Mouse (Mus musculus): ENCODE measurements at regions not wholly inside any gene's neighbourhood (a gene's known extent, or its start where the extent isn't known, plus 50 kb on each side); places are given as distances from the start of the nearest gene placed in this dataset.

DNA sequence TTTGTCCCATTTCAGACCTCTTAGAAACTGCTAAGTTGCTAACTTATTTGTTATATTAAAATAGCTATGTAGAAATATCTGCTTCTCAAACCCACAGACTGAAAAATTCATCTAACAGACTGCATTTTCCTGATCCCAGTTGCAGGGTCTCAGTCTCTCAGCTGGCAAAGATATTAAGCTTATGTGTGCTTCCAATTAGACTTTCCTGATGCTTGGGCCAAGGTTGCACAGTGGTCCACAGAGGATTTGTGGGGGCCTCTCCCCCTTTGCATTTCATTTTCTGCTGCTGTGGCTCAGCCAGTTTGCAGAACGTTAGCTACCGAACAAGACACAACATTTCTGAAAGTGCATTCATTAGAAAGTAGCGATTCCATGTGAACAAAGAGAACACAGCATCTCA lies 457.4 kb downstream of the Plcl1 start:
- Histone ChIP-seq H3K9me3 (replicated peaks) (no peaks in the 10 kb centered on the region), H3K4me1 (no peaks in the 10 kb centered on the region), H3K27me3 (ENCODE audit: low read depth, poor library complexity, severe bottlenecking) (no peaks in the 10 kb centered on the region), H3K4me3 (no peak overlapping the region), H3K27ac (replicated peaks) (no peak overlapping the region), H3K36me3 (no peaks in the 10 kb centered on the region)
- no peak for DNase-seq (ENCODE audit: low spot score)
- 82% methylated on average over 3 of the region's 3 CpGs for WGBS

DNA sequence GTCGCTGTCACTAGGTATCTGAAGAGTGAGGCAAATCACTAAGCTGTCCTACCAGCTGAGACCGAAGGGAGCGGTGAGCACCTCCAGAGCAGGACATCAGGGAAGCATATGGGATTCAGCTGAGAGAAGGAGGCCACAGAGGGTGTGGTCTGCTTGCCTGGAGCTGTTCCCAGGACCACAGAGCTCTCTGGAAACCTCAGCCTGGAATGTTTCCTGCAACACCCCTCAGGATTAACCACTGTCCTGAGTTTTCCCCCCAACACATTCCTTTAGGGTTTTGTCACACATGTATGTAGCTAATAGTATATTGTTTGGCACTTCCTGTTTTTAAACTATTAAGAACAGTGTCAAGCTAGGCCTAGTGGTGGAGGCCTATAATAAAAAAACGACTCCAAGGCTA lies 459.6 kb downstream of the Plcl1 start:
- no peaks in the 10 kb centered on the region for H3K27me3 ChIP-seq (ENCODE audit: low read depth, poor library complexity, severe bottlenecking)
- H3K9me3 ChIP-seq (replicated peaks) = no peaks in the 10 kb centered on the region
- 81% methylated on average over 4 of the region's 4 CpGs for WGBS
- no peak overlapping the region for H3K27ac ChIP-seq (replicated peaks)
- H3K4me1 ChIP-seq = no peaks in the 10 kb centered on the region
- no peak for DNase-seq (ENCODE audit: low spot score)
- no peaks in the 10 kb centered on the region for H3K36me3 ChIP-seq
- no peak overlapping the region for H3K4me3 ChIP-seq

DNA sequence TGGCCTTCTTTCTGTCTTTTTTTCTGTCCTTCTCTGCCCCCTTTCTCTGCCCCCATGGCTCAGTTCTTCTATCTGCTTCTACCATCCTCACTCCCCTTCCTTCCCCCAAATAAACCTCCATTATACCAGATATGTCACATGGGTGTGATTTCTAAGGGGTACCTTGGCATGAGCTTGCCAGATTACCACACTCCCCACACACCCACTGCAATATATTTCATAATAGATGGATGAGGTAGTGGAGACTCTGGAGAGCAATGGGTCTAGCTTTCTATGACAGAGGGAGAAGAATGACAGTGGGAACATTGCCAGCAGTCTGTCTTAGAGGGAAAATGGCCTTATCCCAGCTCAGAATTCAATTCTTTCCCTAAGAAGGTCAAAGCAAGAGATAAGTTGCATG lies 461.0 kb downstream of the Plcl1 start:
- Histone ChIP-seq H3K27ac (replicated peaks) (no peak overlapping the region), H3K27me3 (ENCODE audit: low read depth, poor library complexity, severe bottlenecking) (no peaks in the 10 kb centered on the region), H3K9me3 (replicated peaks) (no peaks in the 10 kb centered on the region), H3K4me3 (no peak overlapping the region), H3K36me3 (no peaks in the 10 kb centered on the region), H3K4me1 (no peaks in the 10 kb centered on the region)
- DNase-seq (ENCODE audit: low spot score) = no peak

DNA sequence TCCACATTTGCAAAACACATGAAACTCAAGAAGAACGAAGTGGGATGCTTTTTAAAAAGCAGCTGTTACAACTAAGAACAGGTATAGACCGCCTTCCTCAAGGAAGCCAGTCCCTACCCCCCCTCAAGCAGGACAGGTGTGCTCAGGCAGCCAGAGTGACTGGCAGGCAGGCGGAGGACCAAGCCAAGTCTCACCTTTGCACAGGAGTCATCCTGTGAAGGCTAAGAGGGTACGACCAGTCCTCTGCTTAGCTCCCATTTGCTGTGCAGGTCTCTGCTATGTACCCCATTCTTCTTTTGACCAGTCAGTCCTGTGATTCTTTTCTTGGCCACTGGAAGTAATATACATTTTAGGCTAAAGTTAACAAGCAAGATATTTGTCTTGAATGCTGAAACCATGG lies 467.9 kb downstream of the Plcl1 start:
- Histone ChIP-seq H3K4me1 (no peaks in the 10 kb centered on the region), H3K27me3 (ENCODE audit: low read depth, poor library complexity, severe bottlenecking) (peaks cover 16% of the 10 kb centered on the region; the same call in 1 of the 2 replicates), H3K4me3 (no peak overlapping the region), H3K9me3 (replicated peaks) (no peaks in the 10 kb centered on the region), H3K36me3 (no peaks in the 10 kb centered on the region), H3K27ac (replicated peaks) (no peak overlapping the region)
- WGBS = 87% methylated on average over 4 of the region's 4 CpGs
- DNase-seq (ENCODE audit: low spot score) = no peak

DNA sequence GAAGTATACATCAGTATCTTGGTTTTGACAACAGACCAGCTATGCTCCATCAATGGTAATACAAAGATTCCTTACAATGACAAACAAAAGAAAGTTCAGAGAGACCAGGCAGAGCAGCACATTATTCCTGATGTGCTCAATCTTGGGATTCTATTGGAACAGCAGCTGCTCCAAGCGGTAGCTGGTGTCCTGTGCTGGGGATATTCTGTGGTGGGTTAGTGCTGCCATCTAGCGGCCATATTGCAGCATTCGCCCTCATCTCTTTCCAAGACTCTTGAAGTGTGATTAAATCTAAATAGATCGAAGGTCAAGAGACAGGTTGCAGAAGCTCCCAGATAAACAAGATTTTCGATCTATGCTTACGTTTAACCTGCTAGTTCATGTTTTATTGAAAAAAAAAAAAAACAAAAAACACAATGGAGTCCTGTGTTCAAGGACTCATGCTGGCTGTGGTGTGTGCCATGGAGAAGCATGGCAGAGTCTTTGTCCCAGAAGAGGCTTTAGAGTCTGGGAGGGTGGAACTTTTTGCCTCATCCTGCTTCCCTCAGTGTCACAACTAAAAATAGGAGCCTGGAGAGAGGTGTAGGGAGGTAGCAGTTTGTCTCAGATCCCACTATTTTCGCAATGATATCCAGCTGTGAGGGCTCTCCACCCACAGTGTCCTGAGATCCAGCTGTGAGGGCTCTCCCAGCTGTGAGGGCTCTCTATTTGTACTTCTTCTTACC lies 468.6 kb downstream of the Plcl1 start:
- peak; percentile 73 for DNase-seq (ENCODE audit: low spot score)
- H3K27ac ChIP-seq (replicated peaks) = no peak overlapping the region
- H3K9me3 ChIP-seq (replicated peaks) = no peaks in the 10 kb centered on the region
- no peaks in the 10 kb centered on the region for H3K4me1 ChIP-seq
- no peaks in the 10 kb centered on the region for H3K36me3 ChIP-seq
- WGBS = 23% methylated on average over 7 of the region's 7 CpGs
- H3K27me3 ChIP-seq (ENCODE audit: low read depth, poor library complexity, severe bottlenecking) = peaks cover 16% of the 10 kb centered on the region; the same call in 1 of the 2 replicates
- H3K4me3 ChIP-seq = no peak overlapping the region

DNA sequence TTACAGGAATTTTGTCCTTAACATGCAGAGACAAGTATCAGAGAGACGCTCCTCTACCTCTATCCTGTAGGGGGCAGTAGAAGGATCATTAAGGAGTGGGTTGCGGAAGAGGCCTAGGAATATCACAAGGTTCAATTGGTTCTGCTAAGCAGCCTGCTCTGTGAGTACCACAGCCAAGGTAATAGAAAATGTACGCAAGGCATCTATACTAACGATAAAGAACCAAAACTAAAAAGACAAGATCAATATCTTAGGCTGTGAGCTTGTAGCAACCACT lies 469.1 kb downstream of the Plcl1 start:
- Histone ChIP-seq H3K4me1 (no peaks in the 10 kb centered on the region), H3K4me3 (no peak overlapping the region), H3K27ac (replicated peaks) (no peak overlapping the region), H3K36me3 (no peaks in the 10 kb centered on the region), H3K27me3 (ENCODE audit: low read depth, poor library complexity, severe bottlenecking) (peaks cover 16% of the 10 kb centered on the region; the same call in 1 of the 2 replicates), H3K9me3 (replicated peaks) (peaks cover 1% of the 10 kb centered on the region; the same call in 1 of the 2 replicates)
- WGBS = 71% methylated on average over 4 of the region's 4 CpGs
- DNase-seq (ENCODE audit: low spot score) = no peak

DNA sequence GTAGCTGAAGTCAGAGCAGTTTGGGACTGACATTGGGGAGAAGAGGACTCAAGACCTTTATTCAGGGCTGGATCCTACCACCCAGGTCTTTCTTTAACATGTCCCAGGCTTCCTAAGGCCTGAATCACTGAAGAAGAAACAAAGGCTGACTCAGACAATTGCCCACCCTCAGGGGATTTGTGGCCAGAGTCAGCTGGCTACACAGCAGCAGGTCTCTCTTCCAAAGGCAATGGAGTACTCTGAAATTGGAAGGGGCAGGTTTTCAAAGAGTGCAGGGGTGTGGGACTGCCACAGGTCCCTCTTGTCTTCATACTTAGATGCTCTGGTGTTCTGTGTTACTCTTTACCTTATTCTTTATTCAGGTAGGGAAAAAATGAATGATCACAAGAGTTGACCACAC lies 478.9 kb downstream of the Plcl1 start:
- peaks cover 79% of the 10 kb centered on the region for H3K27me3 ChIP-seq (ENCODE audit: low read depth, poor library complexity, severe bottlenecking)
- H3K4me3 ChIP-seq = no peak overlapping the region
- peaks cover 8% of the 10 kb centered on the region; the same call in 1 of the 2 replicates for H3K9me3 ChIP-seq (replicated peaks)
- no peak for DNase-seq (ENCODE audit: low spot score)
- H3K36me3 ChIP-seq = no peaks in the 10 kb centered on the region
- no peak overlapping the region for H3K27ac ChIP-seq (replicated peaks)
- peaks cover 42% of the 10 kb centered on the region for H3K4me1 ChIP-seq

DNA sequence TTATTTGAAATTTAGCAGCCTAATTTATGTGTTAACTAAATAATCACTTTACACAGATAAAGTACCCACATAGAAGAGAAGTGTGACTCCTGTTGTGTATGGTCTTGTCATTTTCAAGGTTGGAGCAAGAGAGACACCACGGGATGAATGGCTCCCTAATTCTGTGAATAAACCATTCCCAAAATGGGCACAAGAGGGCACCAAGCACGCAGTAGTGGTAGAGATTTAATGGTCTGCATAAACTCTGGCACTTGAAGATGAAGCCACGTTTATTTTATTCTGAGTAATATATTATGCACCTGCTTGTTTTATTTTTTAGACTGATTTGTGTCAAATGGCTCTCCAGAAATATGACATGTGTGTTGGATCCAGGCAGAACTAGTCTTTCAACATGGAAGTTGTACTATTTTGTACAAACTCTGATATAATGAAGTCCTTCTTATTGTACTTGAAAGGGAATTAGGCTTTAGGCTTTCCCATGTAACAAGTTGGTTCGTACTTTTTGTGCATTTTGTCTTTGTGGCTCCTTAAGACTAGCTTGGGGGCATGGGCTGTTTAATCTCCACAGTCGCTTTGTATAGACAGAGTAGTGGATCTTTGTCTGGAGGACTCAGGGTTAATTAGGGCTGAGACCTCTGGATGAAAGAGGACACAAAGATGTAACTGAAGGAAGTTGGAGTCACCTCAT lies 480.8 kb downstream of the Plcl1 start:
- no peak overlapping the region for H3K27ac ChIP-seq (replicated peaks)
- no peaks in the 10 kb centered on the region for H3K36me3 ChIP-seq
- H3K4me3 ChIP-seq = no peak overlapping the region
- DNase-seq (ENCODE audit: low spot score) = peak; percentile 52
- H3K4me1 ChIP-seq = peaks cover 42% of the 10 kb centered on the region
- WGBS = 13% methylated on average over 5 of the region's 5 CpGs
- peaks cover 98% of the 10 kb centered on the region for H3K27me3 ChIP-seq (ENCODE audit: low read depth, poor library complexity, severe bottlenecking)
- no peaks in the 10 kb centered on the region for H3K9me3 ChIP-seq (replicated peaks)

DNA sequence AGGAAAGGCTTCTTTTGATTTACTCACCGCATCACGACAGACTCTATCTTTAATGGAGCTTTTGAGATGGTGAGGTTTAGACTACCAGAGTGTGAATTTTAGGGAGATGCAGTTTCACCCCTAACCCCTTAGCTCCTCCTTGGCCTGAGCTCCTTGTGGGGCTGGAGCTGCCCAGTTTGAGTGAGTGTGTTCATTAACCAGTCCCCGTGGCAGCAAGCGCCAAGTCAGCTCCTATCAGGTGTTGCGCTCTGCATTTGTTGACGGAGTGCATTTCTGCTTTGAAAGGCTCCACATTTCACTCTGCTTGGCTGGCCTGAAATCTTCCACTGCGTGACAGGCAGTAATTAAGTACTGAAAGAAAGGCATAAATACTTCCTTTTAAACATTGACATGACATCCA lies 481.7 kb downstream of the Plcl1 start:
- Histone ChIP-seq H3K27me3 (ENCODE audit: low read depth, poor library complexity, severe bottlenecking) (peaks cover 98% of the 10 kb centered on the region), H3K9me3 (replicated peaks) (no peaks in the 10 kb centered on the region), H3K36me3 (no peaks in the 10 kb centered on the region), H3K27ac (replicated peaks) (no peak overlapping the region), H3K4me1 (peaks cover 42% of the 10 kb centered on the region), H3K4me3 (no peak overlapping the region)
- DNase-seq (ENCODE audit: low spot score) = no peak
- WGBS = 49% methylated on average over 7 of the region's 7 CpGs

DNA sequence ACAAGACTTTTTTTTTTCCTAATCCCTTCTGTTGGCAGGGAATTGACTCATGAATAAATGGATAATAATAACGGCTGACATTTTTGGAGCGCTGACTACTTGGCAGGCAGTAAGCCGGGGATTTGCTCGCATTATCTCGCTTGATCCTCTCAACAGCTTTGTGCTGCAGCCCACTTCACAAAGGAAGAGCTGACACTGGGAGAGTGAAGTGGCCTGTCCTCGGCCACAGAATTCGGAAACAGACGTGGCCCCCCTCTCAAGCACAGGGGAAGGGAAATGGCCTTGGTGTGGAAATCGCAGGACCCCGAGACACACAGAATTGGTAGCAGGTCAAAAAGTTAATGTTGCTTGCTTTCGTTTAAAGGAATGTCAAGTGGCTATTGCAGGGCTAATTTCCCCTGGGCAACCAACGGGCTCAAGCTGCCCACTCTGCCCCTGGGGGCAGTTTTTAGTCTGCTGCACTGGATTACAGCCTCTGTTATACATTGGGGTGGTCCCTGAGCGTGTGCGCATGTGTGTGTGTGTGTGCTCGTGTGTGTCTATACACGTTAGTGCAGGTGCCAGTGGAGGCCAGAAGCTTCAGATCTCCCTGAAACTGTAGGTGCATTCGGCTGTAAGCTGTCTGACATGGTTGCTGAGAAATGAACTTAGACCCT lies 483.1 kb downstream of the Plcl1 start:
- peaks cover 38% of the 10 kb centered on the region for H3K4me1 ChIP-seq
- peaks cover 98% of the 10 kb centered on the region for H3K27me3 ChIP-seq (ENCODE audit: low read depth, poor library complexity, severe bottlenecking)
- WGBS = 26% methylated on average over 17 of the region's 17 CpGs
- peak; percentile 76 for DNase-seq (ENCODE audit: low spot score)
- no peak overlapping the region for H3K27ac ChIP-seq (replicated peaks)
- H3K9me3 ChIP-seq (replicated peaks) = no peaks in the 10 kb centered on the region
- H3K4me3 ChIP-seq = peak overlapping the region; percentile 16
- H3K36me3 ChIP-seq = no peaks in the 10 kb centered on the region

DNA sequence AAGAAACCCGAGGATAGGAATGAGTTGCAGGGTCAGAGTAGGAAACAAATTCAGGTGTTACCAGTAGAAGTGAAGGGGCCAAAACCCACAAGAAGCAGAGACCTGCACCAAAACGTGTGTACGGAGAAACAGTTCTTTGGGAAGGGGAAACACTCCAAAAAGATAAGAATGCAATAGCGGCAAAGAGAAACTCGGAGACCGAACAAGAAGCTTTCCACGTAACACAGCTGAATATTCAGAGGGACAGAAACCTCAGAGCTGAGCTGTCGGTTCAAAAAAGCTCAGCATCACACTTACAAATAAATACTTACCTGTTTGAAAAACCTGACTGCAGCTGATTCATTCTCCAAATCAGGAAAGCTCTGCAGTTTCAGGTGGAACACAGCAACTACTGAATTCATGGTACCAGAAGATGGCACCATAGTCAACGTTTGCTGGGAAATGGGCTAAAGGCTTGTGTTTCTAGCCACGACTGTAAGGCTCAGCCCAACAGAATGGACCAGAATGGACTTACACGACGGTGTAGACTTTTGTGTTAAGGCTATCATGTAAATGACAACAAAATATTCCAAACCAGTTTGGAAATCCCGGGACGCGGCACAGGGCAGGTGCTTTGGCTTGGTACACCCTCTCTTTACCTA lies 484.9 kb downstream of the Plcl1 start:
- Histone ChIP-seq H3K36me3 (no peaks in the 10 kb centered on the region), H3K27me3 (ENCODE audit: low read depth, poor library complexity, severe bottlenecking) (peaks cover 98% of the 10 kb centered on the region), H3K4me1 (peaks cover 31% of the 10 kb centered on the region), H3K4me3 (no peak overlapping the region), H3K27ac (replicated peaks) (no peak overlapping the region), H3K9me3 (replicated peaks) (no peaks in the 10 kb centered on the region)
- no peak for DNase-seq (ENCODE audit: low spot score)
- WGBS = 57% methylated on average over 15 of the region's 15 CpGs

DNA sequence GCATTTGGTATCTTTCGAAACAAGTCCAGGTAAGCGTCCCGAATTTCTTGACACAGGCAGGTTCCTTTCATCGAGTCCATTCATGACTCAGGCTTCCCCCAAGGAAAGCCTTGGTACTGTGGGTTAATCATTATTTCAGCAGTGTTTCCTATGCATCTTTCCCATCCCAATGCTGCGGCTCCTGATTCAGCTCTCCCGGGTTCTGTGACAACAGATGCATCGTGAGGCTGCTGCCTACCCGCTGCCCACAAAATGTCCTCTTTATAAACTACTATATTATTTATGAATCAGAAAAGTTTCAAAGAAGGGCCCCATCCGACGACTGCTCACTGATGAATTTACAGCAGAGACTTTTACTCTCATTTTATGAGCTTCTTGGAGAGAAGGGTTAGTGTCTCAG lies 486.2 kb downstream of the Plcl1 start:
- peaks cover 98% of the 10 kb centered on the region for H3K27me3 ChIP-seq (ENCODE audit: low read depth, poor library complexity, severe bottlenecking)
- no peak overlapping the region for H3K4me3 ChIP-seq
- H3K27ac ChIP-seq (replicated peaks) = no peak overlapping the region
- H3K9me3 ChIP-seq (replicated peaks) = no peaks in the 10 kb centered on the region
- H3K4me1 ChIP-seq = peaks cover 27% of the 10 kb centered on the region
- no peak for DNase-seq (ENCODE audit: low spot score)
- H3K36me3 ChIP-seq = no peaks in the 10 kb centered on the region
- WGBS = 88% methylated on average over 10 of the region's 10 CpGs

DNA sequence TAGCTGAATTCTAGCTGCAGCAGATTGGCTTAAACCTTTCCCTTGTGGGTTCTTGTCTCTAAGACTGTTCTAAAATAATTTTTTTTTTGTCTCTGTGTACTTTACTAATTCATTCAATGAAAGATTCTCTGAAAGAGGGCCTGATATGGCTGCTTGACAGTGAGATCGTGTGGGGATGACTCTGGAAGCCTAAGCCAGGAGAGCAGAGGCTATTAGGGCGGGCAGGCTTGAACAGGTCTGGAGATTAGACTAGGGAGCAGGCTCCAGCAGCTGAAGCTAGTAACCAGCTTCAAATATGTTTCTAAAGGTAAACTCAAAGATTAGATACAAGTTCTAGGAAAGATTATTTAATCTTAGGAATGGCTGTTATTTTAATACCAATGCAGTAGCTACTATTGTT lies 491.9 kb downstream of the Plcl1 start:
- 60% methylated on average over 2 of the region's 2 CpGs for WGBS
- Histone ChIP-seq H3K27me3 (ENCODE audit: low read depth, poor library complexity, severe bottlenecking) (peaks cover 70% of the 10 kb centered on the region), H3K27ac (replicated peaks) (no peak overlapping the region), H3K9me3 (replicated peaks) (no peaks in the 10 kb centered on the region), H3K36me3 (no peaks in the 10 kb centered on the region), H3K4me3 (no peak overlapping the region), H3K4me1 (no peaks in the 10 kb centered on the region)
- DNase-seq (ENCODE audit: low spot score) = no peak
